Mouse (Mus musculus) heart, postnatal 0 days (tissue): ENCODE results near the gene Tbc1d10b.

Source experiments
- CTCF ChIP-seq: IDR thresholded peaks from 2 replicates; pipeline ENCODE4 v1.5.1; 2016; ENCODE audit warnings: antibody characterized with exemption, control low read depth, low read depth
- EP300 ChIP-seq: IDR thresholded peaks from 2 replicates; pipeline ENCODE4 v1.6.1; 2016; ENCODE audit warnings: antibody characterized with exemption, low read depth

GRCm38 (mm10) chr7:127213930-127214329, 5.7 kb upstream of the Tbc1d10b start:
- TF ChIP-seq CTCF (no peak), EP300 (no peak)
